Mouse (Mus musculus) spleen, postnatal 14 days (tissue): Measurements from ENCODE around the gene Jmjd1c.

Source experiments
- DNase-seq, 2 experiments: peaks; one replicate each; pipeline ENCODE4 v3.0.0; 2021 to 2022; ENCODE audit warnings: low spot score in 2 of 2

Gene Jmjd1c

GRCm38 (mm10) chr10:67226109-67226508 lies 130.2 kb downstream of the Jmjd1c start:
- DNase-seq, result peak in 1 of 2 experiments; percentile 11

- no peak for DNase-seq
Observed at GRCm38 (mm10) chr10:67226543-67226942, 130.6 kb downstream of the Jmjd1c start.

DNA sequence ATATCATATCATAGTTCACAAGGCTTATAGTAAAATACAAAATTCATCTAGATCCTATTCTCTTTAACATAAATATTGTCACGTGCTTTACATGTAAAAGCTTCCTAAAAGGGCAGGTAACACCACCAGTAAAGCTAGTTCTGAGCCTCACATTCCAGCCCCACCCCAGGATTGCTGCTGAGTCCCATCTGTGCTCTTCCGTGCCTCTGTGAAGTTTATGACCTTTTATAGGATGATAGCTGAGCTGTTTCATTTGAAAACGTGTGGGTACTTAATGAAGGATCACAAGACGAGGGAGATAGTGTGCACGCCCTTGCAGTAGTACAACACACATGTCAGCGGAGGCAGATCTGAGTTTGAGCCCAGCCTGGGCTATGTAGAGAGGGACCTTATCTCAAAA lies 134.5 kb downstream of the Jmjd1c start:
- no peak for DNase-seq

DNA sequence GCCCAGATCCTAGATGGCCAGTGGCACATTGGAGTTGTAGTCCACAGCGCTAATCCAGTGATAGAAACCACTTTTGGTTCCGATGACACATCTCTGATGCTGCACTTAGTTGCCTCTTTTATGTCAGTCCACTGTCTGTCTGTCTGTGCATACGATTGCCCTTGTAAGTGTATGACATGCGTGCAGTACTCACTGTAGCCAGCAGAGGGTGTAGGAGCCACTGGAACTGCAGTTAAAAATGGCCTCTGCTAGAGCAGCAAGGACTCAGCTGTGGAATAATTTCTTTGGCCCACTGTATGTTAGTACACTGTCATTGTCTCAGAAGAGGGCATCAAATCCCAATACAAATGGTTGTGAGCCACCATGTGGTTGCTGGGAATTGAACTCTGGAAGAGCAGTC lies 151.2 kb downstream of the Jmjd1c start:
- peak; percentile 11 to 53 for DNase-seq

DNA sequence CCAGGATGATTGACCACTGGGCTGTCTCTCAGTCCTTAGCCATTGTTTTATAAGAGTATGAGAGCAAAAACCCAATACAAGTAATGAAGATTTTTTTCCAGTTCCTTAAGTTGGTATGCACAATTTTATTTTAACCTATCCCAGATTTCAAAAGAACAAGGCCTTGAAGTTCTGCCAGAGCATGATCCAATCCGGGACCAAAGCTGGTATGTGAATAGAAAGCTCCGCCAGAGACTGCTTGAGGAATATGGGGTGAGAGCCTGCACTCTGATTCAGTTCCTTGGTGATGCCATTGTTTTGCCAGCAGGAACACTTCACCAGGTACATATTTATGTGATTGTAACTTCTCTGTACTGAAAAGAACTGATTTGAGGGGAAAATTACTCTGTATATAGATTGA lies 153.6 kb downstream of the Jmjd1c start:
- no peak for DNase-seq

DNA sequence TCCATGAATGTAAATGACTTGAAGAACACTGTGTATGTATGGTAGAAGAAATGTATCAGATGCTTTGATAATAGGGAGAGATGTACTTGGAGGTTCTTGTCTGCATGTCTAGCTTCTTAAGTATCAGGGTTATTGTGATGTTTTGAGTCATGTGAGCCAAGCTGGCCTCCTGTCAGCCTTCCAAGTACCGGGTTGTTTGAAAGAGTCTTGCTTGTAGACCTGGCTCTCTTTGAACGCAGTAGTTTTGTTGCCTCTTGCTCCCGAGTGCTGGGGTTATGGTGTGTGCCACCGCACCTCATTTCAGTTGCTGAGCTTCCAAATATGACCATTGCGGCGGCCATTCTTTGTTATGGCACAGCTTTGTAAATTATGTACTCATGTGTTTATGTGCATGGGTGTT lies 154.9 kb downstream of the Jmjd1c start:
- no peak for DNase-seq

DNA sequence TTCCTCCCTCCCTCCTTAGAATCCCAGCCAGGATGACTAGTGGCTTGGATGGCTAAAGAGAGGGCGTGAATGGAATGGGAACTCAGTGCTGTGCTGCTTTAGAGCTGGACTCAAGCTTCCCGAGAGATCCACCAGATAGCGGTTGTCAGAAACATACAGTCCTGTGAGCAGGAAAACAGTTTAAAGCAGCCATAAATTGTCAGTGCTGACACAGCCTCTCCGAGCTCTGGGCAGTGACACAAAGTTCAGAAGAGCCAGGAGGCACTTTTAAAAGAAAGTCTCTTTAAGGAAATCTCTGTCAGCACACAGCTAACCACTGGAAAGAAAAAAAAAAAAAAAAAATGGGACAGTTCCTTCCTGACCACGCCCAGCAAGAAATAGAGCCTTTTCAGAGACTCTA lies 156.4 kb downstream of the Jmjd1c start:
- no peak for DNase-seq

DNA sequence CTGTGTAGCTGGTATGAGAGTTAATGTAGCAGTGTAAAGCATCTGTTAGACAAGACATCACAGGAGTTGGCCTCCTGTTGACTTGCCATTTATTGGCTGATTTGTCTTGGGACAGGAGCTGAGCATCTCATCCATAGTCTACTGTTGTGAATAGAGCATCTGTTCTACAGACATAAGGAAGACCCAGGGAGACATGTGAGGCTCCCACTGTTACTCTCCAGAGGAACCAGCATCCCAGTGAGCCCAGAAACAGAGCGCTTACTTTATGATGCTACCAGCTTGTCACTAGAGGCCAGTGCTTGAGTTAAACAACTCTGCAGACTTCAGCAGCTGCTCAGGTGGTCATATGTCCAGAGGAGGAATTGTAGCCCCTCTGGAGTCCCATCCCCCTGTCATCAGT lies 157.2 kb downstream of the Jmjd1c start:
- no peak for DNase-seq

GRCm38 (mm10) chr10:67264852-67265251 lies 168.9 kb downstream of the Jmjd1c start:
- peak in 1 of 2 experiments; percentile 24 for DNase-seq

DNA sequence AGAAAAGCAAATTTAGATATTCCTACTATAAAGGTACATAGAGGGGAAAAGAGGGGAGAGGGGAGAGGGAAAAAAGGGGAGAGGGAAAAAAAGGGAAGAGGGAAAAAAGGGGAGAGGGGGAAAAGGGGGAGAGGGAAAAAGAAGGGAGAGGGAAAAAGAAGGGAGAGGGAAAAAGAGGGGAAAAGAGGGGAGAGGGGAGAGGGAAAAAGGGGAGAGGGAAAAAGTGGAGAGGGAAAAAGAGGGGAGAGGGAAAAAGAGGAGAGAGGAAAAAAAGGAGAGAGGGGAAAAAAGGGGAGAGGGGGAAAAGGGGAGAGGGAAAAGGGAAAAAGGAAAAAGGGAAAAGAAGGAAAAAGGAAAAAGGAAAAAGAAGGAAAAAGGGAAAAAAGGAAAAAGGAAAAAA lies 180.0 kb downstream of the Jmjd1c start:
- no peak for DNase-seq

DNA sequence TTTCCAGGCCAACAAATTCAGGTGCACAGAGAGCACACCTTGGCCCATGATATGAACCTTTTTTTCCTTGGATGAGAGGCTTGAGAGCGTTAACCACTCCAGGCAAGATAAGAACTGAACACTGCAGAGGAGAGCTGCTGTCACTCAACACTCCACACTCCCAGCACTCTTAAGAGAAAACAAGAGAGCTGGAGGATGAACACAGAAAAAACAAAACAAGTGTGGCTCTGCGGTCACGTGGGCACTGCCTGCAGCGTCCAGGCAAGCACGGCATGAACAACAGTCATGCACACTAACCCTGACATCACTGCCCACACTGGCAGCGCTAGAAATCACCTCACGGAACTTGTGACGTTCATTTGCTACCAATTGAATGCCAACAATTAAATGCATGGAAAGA lies 185.9 kb downstream of the Jmjd1c start:
- no peak for DNase-seq

DNA sequence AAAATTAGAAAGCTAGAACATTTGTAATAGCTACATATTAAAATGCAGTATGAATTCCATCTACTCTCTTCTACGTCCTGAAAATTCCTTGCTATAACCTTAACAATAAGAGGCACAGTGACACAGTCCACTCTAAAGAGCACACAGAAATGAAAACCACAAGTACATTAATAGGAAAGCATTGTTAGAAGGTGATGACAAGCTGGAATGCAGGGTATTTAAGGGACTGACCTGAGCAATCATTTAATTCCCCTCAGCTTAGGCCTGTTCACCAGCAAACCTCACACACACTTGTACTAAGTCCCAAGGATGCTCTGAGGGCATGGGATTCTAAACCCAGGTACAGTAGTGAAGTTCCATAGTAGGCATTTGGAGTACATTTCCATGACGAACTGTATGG lies 186.6 kb downstream of the Jmjd1c start:
- DNase-seq, result no peak

GRCm38 (mm10) chr10:67283516-67283915 lies 187.6 kb downstream of the Jmjd1c start:
- no peak for DNase-seq

- DNase-seq, result no peak
Observed at GRCm38 (mm10) chr10:67284311-67284710, 188.4 kb downstream of the Jmjd1c start.

- DNase-seq, result peak; percentile 12 to 36
Observed at GRCm38 (mm10) chr10:67284761-67285175, 188.8 kb downstream of the Jmjd1c start.

DNA sequence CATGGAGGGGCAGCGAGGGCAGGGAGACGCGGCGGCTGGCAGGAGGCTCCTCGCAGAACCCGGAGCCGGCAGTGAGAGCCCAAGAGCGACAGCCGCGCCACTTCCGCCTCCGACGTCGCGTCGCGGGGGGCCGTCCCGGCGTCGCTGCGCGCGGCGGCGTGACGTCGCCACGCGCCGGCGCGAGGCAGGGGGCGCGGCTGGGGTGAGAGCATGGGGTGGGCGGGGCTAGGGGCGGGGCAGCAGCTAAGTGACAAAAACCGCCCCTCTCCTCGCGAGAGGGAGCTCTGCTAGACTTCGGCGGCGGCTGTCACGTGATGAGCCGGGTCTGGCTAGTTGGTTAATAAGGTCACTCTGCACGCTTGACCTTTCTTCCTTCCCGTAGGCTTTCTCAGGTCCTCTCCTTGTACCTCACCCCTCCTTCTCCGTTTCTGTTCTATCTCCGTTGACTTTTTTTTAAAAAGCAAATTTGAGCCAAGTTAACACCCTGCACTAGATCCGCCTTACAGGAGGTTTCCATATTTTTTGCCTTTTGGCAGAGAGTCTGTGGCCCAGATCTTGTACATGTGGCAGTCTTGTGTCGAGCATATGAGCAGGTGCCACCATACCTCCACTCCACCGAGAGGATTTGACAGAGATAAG lies 189.4 kb downstream of the Jmjd1c start, which contains the start of gene Nrbf2:
Gene Nrbf2 (minus strand): TSS at position 130 of the 639 bp plus-strand sequence.
- peak; percentile 50 to 72 for DNase-seq

DNA sequence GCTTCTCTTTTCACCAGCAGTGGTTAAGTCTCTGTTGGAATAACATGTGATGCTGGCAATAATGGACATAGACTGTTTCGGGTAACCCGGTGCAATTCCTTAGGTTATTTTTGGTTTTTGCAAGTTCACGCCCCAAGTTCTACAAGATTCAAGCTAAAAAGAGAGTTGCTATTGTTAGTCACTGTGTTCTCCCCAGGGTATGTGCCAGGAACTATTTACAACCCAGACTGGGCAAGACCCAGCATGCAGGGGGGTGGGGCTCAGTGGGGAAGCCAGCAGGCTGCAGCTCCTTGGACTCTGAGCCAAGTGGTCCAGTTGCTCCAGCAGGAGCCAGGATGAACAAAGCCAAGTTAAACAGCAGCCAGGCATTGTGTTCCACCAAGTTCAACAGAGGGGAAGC lies 192.0 kb downstream of the Jmjd1c start:
- DNase-seq, result no peak

- DNase-seq, result no peak
Observed at GRCm38 (mm10) chr10:67290622-67291021, 194.7 kb downstream of the Jmjd1c start.

GRCm38 (mm10) chr10:67291087-67291486 lies 195.2 kb downstream of the Jmjd1c start:
- DNase-seq, result no peak

DNA sequence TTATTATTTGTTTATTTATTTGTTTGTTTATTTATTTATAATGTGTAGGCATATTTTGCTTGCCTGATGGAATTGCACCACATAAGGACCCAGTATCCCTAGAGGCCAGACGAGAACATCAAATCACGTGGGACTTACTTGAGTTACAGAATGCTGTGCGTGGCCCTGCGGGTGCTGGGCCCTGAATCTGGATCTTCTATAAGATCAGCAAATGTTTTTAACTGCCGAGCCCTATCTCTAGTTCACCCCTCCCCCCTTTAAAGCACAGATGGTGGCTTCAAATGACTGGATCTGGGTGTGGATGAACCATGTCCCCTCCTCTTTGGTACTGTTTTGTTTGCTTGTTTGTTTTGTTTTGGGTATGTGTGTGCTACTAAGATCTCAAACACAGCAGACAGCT lies 199.4 kb downstream of the Jmjd1c start:
- no peak for DNase-seq

DNA sequence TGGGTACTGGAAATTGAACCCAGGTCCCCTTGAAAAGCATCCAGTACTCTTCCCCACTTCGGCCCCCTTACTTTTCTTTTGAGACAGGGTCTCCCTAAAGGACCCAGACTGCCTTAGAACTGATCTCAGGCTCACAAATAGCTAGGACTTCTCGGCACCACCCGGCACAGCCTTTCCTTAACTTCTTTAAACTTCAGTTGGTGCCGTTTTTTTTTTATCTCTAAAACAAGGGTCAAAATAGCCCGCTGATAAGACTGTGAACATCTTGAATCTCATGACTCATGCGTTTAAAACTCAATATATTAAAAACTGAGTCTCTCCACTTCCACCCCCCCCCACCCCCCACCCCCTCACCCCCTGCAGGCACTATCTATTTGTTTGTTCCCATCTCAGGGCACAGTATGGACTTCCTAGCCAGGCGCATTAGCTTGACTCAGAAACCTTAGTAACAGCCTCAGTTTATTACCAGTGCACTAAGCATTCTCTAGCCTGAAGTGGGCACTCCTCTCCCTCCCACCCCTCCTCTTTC lies 200.1 kb downstream of the Jmjd1c start:
- DNase-seq, result no peak

GRCm38 (mm10) chr10:67296482-67297152 lies 200.7 kb downstream of the Jmjd1c start:
- no peak for DNase-seq

- no peak for DNase-seq
Observed at GRCm38 (mm10) chr10:67297175-67297855, 201.4 kb downstream of the Jmjd1c start.
